Mouse (Mus musculus): Measurements from ENCODE around the gene Phkg1.

- TF ChIP-seq CTCF (IDR thresholded peaks at IDR 0.05; ENCODE audit: low read depth, low read length) = no peak
- TF ChIP-seq GATA1 (IDR thresholded peaks at IDR 0.05; ENCODE audit: borderline replicate concordance, low read length) = no peak
- TF ChIP-seq GATA2 (IDR thresholded peaks at IDR 0.05; ENCODE audit: borderline replicate concordance, low read depth, low read length) = no peak
- no peak for TF ChIP-seq TAL1 (conservative IDR thresholded peaks at IDR 0.05; ENCODE audit: low read depth, low read length)
- no peak for TF ChIP-seq POLR2AphosphoS5 (IDR thresholded peaks at IDR 0.05; ENCODE audit: insufficient replicate concordance, low read depth, low read length)
Observed at GRCm38 (mm10) chr5:129909147-129909546, 10.8 kb upstream of the Phkg1 start.

Data from G1E (cell line).